Mouse (Mus musculus) liver (tissue): Measurements from ENCODE around the gene Prpf6.
A peak's percentile ranks its signal among the peaks of the same experiment; 100 is the strongest.

Experiments
- DNase-seq: peaks from one replicate; pipeline ENCODE4 v3.0.0-alpha.2; 2020; ENCODE audit warnings: mixed read lengths

The Prpf6 gene

GRCm38 (mm10) chr2:181692304-181692703, 100.6 kb downstream of the Prpf6 start:
- no peak for DNase-seq

- peak; percentile 74 for DNase-seq
Measured at GRCm38 (mm10) chr2:181693339-181694280, 101.9 kb downstream of the Prpf6 start, which contains the start of gene Rgs19. Rgs19 (minus strand) TSS chr2:181693977.

GRCm38 (mm10) chr2:181694581-181694980, 102.9 kb downstream of the Prpf6 start:
- DNase-seq = no peak

GRCm38 (mm10) chr2:181695776-181696175, 104.1 kb downstream of the Prpf6 start:
- DNase-seq = no peak

GRCm38 (mm10) chr2:181696801-181697420, 105.2 kb downstream of the Prpf6 start:
- DNase-seq = no peak

GRCm38 (mm10) chr2:181698241-181698640, 106.6 kb downstream of the Prpf6 start, which contains the start of gene Lkaaear1:
Lkaaear1 (minus strand) TSS chr2:181698442.
- no peak for DNase-seq
